Mouse (Mus musculus): Measurements from ENCODE around the gene Mat2a. TPM values are rescaled to one million over a fixed set of nuclear protein-coding genes. Genes with fewer than 3 reads are reported as not detected.

The Mat2a gene
- polyA plus RNA-seq, 1 experiment = 162 TPM

DNA sequence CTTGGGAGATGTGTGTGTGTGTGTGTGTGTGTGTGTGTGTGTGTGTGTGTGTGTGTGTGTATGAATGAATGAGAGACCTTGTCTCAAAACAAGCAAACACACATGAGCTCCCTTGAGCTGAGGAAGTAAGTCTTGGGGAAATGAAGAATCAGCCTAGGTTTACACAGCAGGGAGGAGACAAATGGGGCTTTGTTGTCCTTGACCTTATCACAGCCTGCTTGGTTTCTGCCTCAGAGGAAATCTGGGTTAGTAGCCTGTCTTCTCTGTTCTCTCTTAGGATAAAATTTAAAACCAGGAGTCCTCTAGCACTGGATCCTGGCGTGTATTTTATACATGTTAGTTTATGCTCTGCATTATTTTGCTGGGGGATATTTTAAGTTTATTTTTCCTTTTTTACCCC lies 19.6 kb downstream of the Mat2a start:
- Histone ChIP-seq H3K27ac (ENCODE audit: control insufficient read depth, insufficient read depth, low read length) (no peak overlapping the region), H3K4me1 (replicated peaks; ENCODE audit: control insufficient read depth, insufficient read depth, low read length) (peaks cover 4% of the 10 kb centered on the region; the same call in 1 of the 2 replicates), H3K36me3 (ENCODE audit: control insufficient read depth, insufficient read depth, low read length) (peaks cover 14% of the 10 kb centered on the region), H3K4me3 (ENCODE audit: control insufficient read depth, insufficient read depth, low read length) (no peak overlapping the region), H3K27me3 (ENCODE audit: control insufficient read depth, insufficient read depth, low read length) (no peaks in the 10 kb centered on the region)
- WGBS = 100% methylated on average over 1 of the region's 1 CpGs
- TF ChIP-seq CTCF (IDR thresholded peaks at IDR 0.05; ENCODE audit: borderline replicate concordance, control insufficient read depth, extremely low read depth, insufficient read depth, low read length, poor library complexity) = no peak
- TF ChIP-seq POLR2A (IDR thresholded peaks at IDR 0.05; ENCODE audit: control insufficient read depth, extremely low read depth, insufficient read depth, low read length, poor library complexity) = no peak
- DNase-seq = no peak

- TF ChIP-seq CTCF (IDR thresholded peaks at IDR 0.05; ENCODE audit: borderline replicate concordance, control insufficient read depth, extremely low read depth, insufficient read depth, low read length, poor library complexity) (no peak), POLR2A (IDR thresholded peaks at IDR 0.05; ENCODE audit: control insufficient read depth, extremely low read depth, insufficient read depth, low read length, poor library complexity) (no peak)
- no peaks in the 10 kb centered on the region for H3K27me3 ChIP-seq (ENCODE audit: control insufficient read depth, insufficient read depth, low read length)
- WGBS = 96% methylated on average over 4 of the region's 4 CpGs
- DNase-seq = no peak
- no peak overlapping the region for H3K4me3 ChIP-seq (ENCODE audit: control insufficient read depth, insufficient read depth, low read length)
- H3K36me3 ChIP-seq (ENCODE audit: control insufficient read depth, insufficient read depth, low read length) = peaks cover 7% of the 10 kb centered on the region; the same call in 1 of the 2 replicates
- peaks cover 13% of the 10 kb centered on the region for H3K4me1 ChIP-seq (replicated peaks; ENCODE audit: control insufficient read depth, insufficient read depth, low read length)
- H3K27ac ChIP-seq (ENCODE audit: control insufficient read depth, insufficient read depth, low read length) = no peak overlapping the region
Measured at GRCm38 (mm10) chr6:72418279-72418678, 21.1 kb downstream of the Mat2a start.

DNA sequence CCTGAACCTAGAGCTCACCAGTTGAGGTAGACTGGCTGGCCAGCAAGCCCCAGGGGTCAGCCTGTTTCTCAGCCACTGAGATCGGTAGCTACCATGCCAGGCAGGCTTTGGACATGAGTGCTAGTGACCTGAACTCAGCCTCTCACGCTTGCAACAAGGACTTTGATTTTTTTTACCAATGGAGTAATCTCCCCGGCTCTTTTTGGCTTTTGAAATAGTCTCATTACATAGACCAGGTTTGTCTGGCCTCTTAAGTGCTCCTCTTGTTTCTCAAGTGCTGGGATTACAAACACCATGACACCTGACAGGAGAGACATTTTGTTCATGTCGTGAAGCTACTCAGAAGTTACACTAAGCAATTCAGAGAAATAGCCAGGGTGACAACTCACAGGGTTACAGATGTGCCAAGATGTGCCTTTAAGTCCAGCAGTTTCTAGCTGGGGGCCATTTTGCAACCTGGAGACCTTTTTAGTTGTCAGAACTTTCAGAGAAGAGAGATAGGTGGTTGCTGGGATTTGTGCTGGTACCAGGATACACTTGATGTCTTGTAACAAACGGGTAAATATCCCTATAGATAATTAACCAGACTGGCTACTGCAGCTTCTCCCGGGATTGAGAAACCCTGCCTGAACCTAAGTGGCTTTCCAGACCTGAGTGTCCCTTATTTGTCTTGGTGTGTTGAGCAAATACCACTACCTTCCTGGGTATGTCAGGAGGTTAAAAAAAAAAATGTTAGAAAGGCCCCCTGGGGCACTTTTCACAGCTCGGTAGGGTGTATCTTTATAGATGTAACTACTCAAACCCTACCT lies 23.2 kb downstream of the Mat2a start:
- H3K4me1 ChIP-seq (replicated peaks; ENCODE audit: control insufficient read depth, insufficient read depth, low read length) = peaks cover 13% of the 10 kb centered on the region
- no peak overlapping the region for H3K4me3 ChIP-seq (ENCODE audit: control insufficient read depth, insufficient read depth, low read length)
- DNase-seq = no peak
- no peak for TF ChIP-seq POLR2A (IDR thresholded peaks at IDR 0.05; ENCODE audit: control insufficient read depth, extremely low read depth, insufficient read depth, low read length, poor library complexity)
- no peak for TF ChIP-seq CTCF (IDR thresholded peaks at IDR 0.05; ENCODE audit: borderline replicate concordance, control insufficient read depth, extremely low read depth, insufficient read depth, low read length, poor library complexity)
- no peak overlapping the region for H3K27ac ChIP-seq (ENCODE audit: control insufficient read depth, insufficient read depth, low read length)
- WGBS = 91% methylated on average over 7 of the region's 7 CpGs
- H3K27me3 ChIP-seq (ENCODE audit: control insufficient read depth, insufficient read depth, low read length) = no peaks in the 10 kb centered on the region
- H3K36me3 ChIP-seq (ENCODE audit: control insufficient read depth, insufficient read depth, low read length) = peaks cover 7% of the 10 kb centered on the region; the same call in 1 of the 2 replicates

DNA sequence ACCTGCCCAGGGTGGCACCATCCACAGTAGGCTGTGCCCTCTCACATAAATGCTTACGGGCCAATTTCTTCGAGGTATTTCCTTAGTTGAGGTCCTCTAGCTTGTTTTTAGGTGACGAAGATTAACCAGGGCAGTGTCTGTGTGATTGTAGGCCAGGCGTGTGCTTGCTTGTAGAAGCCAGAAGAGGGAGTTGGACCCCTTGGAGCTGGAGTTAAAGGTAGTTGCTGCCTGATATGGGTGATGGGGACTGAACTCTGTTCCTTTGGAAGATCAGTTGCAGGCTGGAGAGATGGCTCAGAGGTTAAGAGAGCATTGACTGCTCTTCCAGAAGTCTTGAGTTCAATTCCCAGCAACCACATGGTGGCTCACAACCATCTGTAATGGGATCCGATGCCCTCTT lies 24.2 kb downstream of the Mat2a start:
- H3K4me1 ChIP-seq (replicated peaks; ENCODE audit: control insufficient read depth, insufficient read depth, low read length) = peaks cover 18% of the 10 kb centered on the region
- H3K27ac ChIP-seq (ENCODE audit: control insufficient read depth, insufficient read depth, low read length) = no peak overlapping the region
- H3K4me3 ChIP-seq (ENCODE audit: control insufficient read depth, insufficient read depth, low read length) = no peak overlapping the region
- no peaks in the 10 kb centered on the region for H3K27me3 ChIP-seq (ENCODE audit: control insufficient read depth, insufficient read depth, low read length)
- 93% methylated on average over 5 of the region's 5 CpGs for WGBS
- TF ChIP-seq POLR2A (IDR thresholded peaks at IDR 0.05; ENCODE audit: control insufficient read depth, extremely low read depth, insufficient read depth, low read length, poor library complexity) (no peak), CTCF (IDR thresholded peaks at IDR 0.05; ENCODE audit: borderline replicate concordance, control insufficient read depth, extremely low read depth, insufficient read depth, low read length, poor library complexity) (no peak)
- H3K36me3 ChIP-seq (ENCODE audit: control insufficient read depth, insufficient read depth, low read length) = peaks cover 7% of the 10 kb centered on the region; the same call in 1 of the 2 replicates
- DNase-seq = no peak

DNA sequence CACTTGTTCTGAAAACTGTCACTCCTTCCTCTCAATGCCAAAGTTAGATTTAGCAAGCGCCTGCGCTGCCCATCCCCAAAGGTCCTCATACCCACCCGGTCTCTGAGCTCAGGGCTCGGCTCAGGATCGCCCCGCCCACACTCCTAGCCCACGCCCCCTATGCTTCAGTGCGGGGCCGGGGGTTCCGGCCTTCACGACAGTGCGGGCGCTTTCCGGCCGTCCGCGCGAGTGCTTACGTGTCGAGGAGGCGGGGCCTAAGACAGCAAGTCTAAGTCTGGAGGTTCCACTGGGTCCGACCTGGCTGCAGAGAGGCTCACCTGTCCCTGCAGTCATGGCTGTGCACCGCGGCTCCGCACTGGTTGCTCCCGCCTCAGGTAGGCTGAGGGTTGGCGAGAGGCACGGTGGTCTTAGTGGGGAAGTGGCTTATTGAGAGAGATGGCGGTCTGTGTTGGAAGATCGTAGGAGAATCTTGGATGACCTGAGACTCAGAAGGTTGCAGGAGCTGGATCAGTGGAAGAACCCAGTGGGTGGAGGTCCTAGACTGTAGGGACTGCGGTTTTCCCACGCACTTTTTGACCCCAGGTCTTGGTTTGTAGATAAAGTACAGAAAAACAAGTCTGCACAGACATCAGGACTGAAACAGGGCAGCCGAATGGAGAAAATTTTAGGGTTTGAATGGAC lies 25.1 kb downstream of the Mat2a start, which contains the start of gene Ggcx:
Gene Ggcx, plus strand, starts transcription at position 233 of the 681 bp plus-strand sequence.
- Histone ChIP-seq H3K27ac (ENCODE audit: control insufficient read depth, insufficient read depth, low read length) (no peak within 1 kb of the TSS), H3K4me1 (replicated peaks; ENCODE audit: control insufficient read depth, insufficient read depth, low read length) (peaks cover 18% of the 10 kb centered on the region), H3K36me3 (ENCODE audit: control insufficient read depth, insufficient read depth, low read length) (peaks cover 6% of the 10 kb centered on the region; the same call in 1 of the 2 replicates), H3K27me3 (ENCODE audit: control insufficient read depth, insufficient read depth, low read length) (no peaks in the 10 kb centered on the region), H3K4me3 (ENCODE audit: control insufficient read depth, insufficient read depth, low read length) (peak within 1 kb of the TSS; percentile 72)
- DNase-seq = peak; percentile 96
- TF ChIP-seq CTCF (IDR thresholded peaks at IDR 0.05; ENCODE audit: borderline replicate concordance, control insufficient read depth, extremely low read depth, insufficient read depth, low read length, poor library complexity) (peak; percentile 68; the same call in 1 of the 2 replicates), POLR2A (IDR thresholded peaks at IDR 0.05; ENCODE audit: control insufficient read depth, extremely low read depth, insufficient read depth, low read length, poor library complexity) (peak; percentile 49; the same call in 1 of the 2 replicates)
- 1% methylated on average over 33 of the region's 33 CpGs for WGBS

- Histone ChIP-seq H3K36me3 (ENCODE audit: control insufficient read depth, insufficient read depth, low read length) (no peaks in the 10 kb centered on the region), H3K4me3 (ENCODE audit: control insufficient read depth, insufficient read depth, low read length) (no peak overlapping the region), H3K27me3 (ENCODE audit: control insufficient read depth, insufficient read depth, low read length) (no peaks in the 10 kb centered on the region), H3K4me1 (replicated peaks; ENCODE audit: control insufficient read depth, insufficient read depth, low read length) (peaks cover 18% of the 10 kb centered on the region), H3K27ac (ENCODE audit: control insufficient read depth, insufficient read depth, low read length) (no peak overlapping the region)
- DNase-seq = no peak
- no peak for TF ChIP-seq POLR2A (IDR thresholded peaks at IDR 0.05; ENCODE audit: control insufficient read depth, extremely low read depth, insufficient read depth, low read length, poor library complexity)
- no peak for TF ChIP-seq CTCF (IDR thresholded peaks at IDR 0.05; ENCODE audit: borderline replicate concordance, control insufficient read depth, extremely low read depth, insufficient read depth, low read length, poor library complexity)
- WGBS = 22% methylated on average over 7 of the region's 7 CpGs
Measured at GRCm38 (mm10) chr6:72410518-72410917, 28.8 kb downstream of the Mat2a start.
